Mouse (Mus musculus) liver, postnatal 0 days (tissue): ENCODE measurements around the gene Gm14851. TPM values are rescaled to one million over a fixed set of nuclear protein-coding genes. Genes with fewer than 3 reads are reported as not detected.
A peak's percentile ranks its signal among the peaks of the same experiment; 100 is the strongest.
"Not testable (repeated sequence)": the region's sequence is repeated elsewhere in the genome, so short reads cannot be mapped to it uniquely, and the experiment has no call there.

Experiments
- ATAC-seq: fragments of 200-750 bp; cut with Nextera tagmentation; 2 replicates; pipeline ENCODE4 v1.8.0; 2017; ENCODE audit warnings: mild to moderate bottlenecking, moderate library complexity
- DNase-seq: peaks from one replicate; pipeline ENCODE4 v3.0.0-alpha.2; 2016
- H3K27ac ChIP-seq: fragments of 300-500 bp; sonication (generic); 2 replicates; pipeline ENCODE4 v1.5.1; 2014; ENCODE audit warnings: antibody characterized with exemption, moderate library complexity, mild to moderate bottlenecking, low read depth
- H3K27me3 ChIP-seq: fragments of 300-500 bp; sonication (generic); 2 replicates; pipeline ENCODE4 v1.6.1; 2014; ENCODE audit warnings: low read length, control low read depth, mixed read lengths; ENCODE audit not compliant: insufficient read depth
- H3K36me3 ChIP-seq: fragments of 300-500 bp; sonication (generic); replicated peaks from 2 replicates; pipeline ENCODE4 v1.6.1; 2014; ENCODE audit warnings: mild to moderate bottlenecking, control low read depth, low read length, moderate library complexity, mixed read lengths; ENCODE audit not compliant: insufficient read depth
- H3K4me1 ChIP-seq: fragments of 300-500 bp; sonication (generic); 2 replicates; pipeline ENCODE4 v1.6.1; 2014; ENCODE audit warnings: antibody characterized with exemption, mild to moderate bottlenecking, control low read depth; ENCODE audit not compliant: insufficient read depth
- H3K4me2 ChIP-seq: fragments of 300-500 bp; sonication (generic); 2 replicates; pipeline ENCODE4 v1.6.1; 2014; ENCODE audit warnings: low read depth, mild to moderate bottlenecking, low read length, moderate library complexity, mixed read lengths
- H3K4me3 ChIP-seq: fragments of 300-500 bp; sonication (generic); 2 replicates; pipeline ENCODE4 v1.5.1; 2014; ENCODE audit warnings: low read depth, low read length
- H3K9ac ChIP-seq: fragments of 300-500 bp; sonication (generic); replicated peaks from 2 replicates; pipeline ENCODE4 v1.6.1; 2014; ENCODE audit warnings: mild to moderate bottlenecking, moderate library complexity
- H3K9me3 ChIP-seq: fragments of 300-500 bp; sonication (generic); 2 replicates; pipeline ENCODE4 v1.6.1; 2016; ENCODE audit warnings: mild to moderate bottlenecking, control low read depth, low read length, mixed read lengths
- CTCF ChIP-seq: sonication (generic); IDR thresholded peaks from 2 replicates; pipeline ENCODE4 v1.5.1; 2016; ENCODE audit warnings: antibody characterized with exemption, low read depth
- EP300 ChIP-seq: IDR thresholded peaks from 2 replicates; pipeline ENCODE4 v1.6.1; 2016; ENCODE audit warnings: antibody characterized with exemption, low read depth, mild to moderate bottlenecking
- WGBS: fragments of 180-500 bp; shearing (Covaris S2); extraction: QIAGEN DNeasy Blood & Tissue Kit; methylation state at CpG from one replicate; pipeline ENCODE4 v1.1.7; 2014; ENCODE audit not compliant: insufficient replicate concordance; 5-methylcytosine and 5-hydroxymethylcytosine counted together
- polyA plus RNA-seq: library from polyadenylated mRNA; unstranded; fragments of >200 nt; fragmentation: Nextera tagmentation; extraction: Ambion mirVana; gene quantifications from 2 replicates; pipeline ENCODE4 v1.2.1, GENCODE M21; 2015

The Gm14851 gene
- polyA plus RNA-seq = not detected in 2 replicates

DNA sequence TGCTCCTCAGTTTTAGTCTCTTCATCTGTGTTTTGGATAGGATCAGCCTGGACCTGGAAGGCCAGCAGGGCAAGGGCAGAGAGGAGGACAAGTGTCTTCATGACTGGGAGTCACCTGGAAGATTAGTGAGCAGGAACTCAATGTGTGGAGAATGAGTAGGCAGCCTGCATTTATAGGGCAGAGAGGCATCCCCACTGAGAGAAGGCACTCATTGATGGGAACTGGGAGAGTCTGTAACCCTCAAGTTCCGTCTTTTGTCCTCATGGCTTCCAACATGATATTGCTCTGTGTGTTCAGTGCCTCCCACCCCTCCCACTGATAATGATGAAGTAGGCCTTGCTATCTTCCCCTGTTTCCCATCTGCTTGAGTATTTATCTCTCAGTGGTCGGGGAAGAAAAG is at the start of gene Gm14851:
Gm14851 (minus strand) TSS at position 101 of the 400 bp plus-strand sequence.
- not testable (repeated sequence) for H3K27me3 ChIP-seq, H3K4me2 ChIP-seq, H3K9me3 ChIP-seq, H3K27ac ChIP-seq, H3K36me3 ChIP-seq, H3K4me3 ChIP-seq, H3K4me1 ChIP-seq, H3K9ac ChIP-seq, ATAC-seq, DNase-seq
- WGBS = no CpG with 5 or more reads among the region's 2 CpGs

DNA sequence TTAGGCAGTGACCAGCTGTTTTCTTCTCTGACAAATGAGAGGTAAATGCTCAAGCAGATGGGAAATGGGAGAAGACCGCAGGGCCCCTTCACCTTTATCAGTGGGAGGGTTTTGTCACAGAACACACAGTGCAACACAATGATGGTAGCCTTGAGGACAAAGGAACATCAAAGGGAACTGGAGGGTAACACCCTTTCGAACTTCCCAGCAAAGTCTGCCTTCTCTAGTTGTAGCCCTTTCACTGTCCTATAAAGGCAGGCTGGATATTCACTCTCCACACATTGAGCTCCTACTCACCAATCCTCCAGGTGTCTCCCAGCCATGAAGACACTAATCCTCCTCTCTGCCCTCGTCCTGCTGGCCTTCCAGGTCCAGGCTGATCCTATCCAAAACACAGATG is 38.5 kb upstream of the Gm14851 start, which contains the start of gene Defa30:
Defa30 (plus strand) TSS at position 301 of the 400 bp plus-strand sequence.
- ATAC-seq, H3K9ac ChIP-seq, H3K36me3 ChIP-seq, H3K9me3 ChIP-seq, DNase-seq, H3K27ac ChIP-seq, H3K4me3 ChIP-seq, H3K4me1 ChIP-seq, H3K4me2 ChIP-seq, H3K27me3 ChIP-seq: not testable (repeated sequence)
- WGBS = 43% methylated on average over 3 of the region's 3 CpGs

DNA sequence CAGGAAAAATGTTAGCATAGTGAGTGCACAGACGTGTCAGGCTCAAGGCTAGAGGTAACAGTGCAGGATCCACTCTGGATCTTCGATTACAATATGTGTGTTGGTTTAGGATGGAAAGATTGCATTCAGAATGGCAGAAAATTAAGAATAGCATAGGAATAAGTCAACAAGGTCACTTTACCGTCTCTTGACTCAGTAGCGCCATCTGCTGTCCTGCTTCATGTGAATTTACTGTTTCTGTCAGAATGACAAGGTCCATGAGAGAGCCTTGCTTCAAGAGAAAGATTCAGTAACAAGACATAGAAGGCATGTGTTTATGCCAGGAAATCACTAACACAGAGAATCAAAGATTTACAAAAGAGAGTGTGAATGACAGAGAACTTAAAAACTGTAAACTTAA is 2.7 kb downstream of the Gm14851 start:
- ATAC-seq (no peak), DNase-seq (no peak)
- Histone ChIP-seq H3K4me3 (no peak overlapping the region), H3K9me3 (no peaks in the 10 kb centered on the region), H3K27ac (no peak overlapping the region), H3K27me3 (no peaks in the 10 kb centered on the region), H3K4me2 (no peak overlapping the region), H3K4me1 (no peaks in the 10 kb centered on the region), H3K9ac (no peak overlapping the region), H3K36me3 (no peaks in the 10 kb centered on the region)
- 34% methylated on average over 4 of the region's 4 CpGs for WGBS
- TF ChIP-seq EP300 = no peak
- peak; percentile 32; the same call in 1 of the 2 replicates for TF ChIP-seq CTCF

DNA sequence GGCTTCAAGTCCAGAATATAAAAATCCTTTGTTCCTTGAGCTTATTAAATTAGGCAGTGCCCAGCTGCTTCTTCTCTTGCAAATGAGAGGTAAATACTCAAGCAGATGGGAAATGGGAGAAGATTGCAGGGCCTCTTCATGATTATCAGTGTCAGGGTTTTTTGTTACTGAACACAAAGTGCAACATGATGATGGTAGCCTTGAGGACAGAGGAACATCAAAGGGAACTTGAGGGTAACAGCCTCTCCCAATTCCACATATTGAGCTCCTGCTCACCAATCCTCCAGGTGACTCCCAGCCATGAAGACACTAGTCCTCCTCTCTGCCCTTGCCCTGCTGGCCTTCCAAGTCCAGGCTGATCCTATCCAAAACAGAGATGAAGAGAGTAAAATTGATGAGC is 11.7 kb downstream of the Gm14851 start, which contains the start of gene Defa25:
Defa25 (plus strand) TSS at position 301 of the 400 bp plus-strand sequence.
- H3K36me3 ChIP-seq, H3K27ac ChIP-seq, H3K9ac ChIP-seq, H3K27me3 ChIP-seq, H3K4me3 ChIP-seq, H3K9me3 ChIP-seq, H3K4me2 ChIP-seq, DNase-seq, H3K4me1 ChIP-seq, ATAC-seq: not testable (repeated sequence)

DNA sequence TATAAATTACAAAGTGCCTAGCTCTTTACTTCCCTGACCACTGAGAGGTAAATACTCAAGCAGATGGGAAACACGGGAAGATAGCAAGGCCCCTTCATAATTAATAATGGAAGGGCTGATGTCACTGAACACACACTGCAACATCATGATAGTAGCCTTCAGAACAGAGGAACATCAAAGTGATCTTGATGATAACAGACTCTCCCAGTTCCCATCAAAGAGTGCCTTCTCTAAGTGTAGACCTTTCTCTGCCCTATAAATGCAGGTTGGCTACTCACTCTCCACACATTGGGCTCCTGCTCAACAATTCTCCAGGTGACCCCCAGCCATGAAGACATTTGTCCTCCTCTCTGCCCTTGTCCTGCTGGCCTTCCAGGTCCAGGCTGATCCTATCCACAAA is 31.1 kb downstream of the Gm14851 start, which contains the start of gene Defa35:
Defa35 (plus strand) TSS at position 301 of the 400 bp plus-strand sequence.
- ATAC-seq, H3K27ac ChIP-seq, H3K27me3 ChIP-seq, H3K4me1 ChIP-seq, H3K9me3 ChIP-seq, H3K4me2 ChIP-seq, H3K36me3 ChIP-seq, H3K9ac ChIP-seq, DNase-seq, H3K4me3 ChIP-seq: not testable (repeated sequence)
- WGBS = 70% methylated on average over 1 of the region's 1 CpGs

DNA sequence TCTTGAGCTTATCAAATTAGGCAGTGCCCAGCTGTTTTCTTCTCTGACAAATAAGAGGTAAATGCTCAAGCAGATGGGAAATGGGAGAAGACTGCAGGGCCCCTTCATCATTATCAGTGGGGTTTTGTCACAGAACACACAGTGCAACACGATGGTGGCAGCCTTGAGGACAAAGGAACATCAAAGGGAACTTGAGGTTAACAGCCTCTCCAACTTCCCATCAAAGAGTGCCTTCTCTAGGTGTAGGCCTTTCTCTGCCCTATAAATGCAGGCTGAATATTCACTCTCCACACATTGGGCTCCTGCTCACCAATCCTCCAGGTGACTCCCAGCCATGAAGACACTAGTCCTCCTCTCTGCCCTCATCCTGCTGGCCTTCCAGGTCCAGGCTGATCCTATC is 41.1 kb downstream of the Gm14851 start, which contains the start of gene Defa23:
Defa23 (plus strand) TSS at position 301 of the 400 bp plus-strand sequence.
- H3K36me3 ChIP-seq, H3K9me3 ChIP-seq, DNase-seq, ATAC-seq, H3K9ac ChIP-seq, H3K4me1 ChIP-seq, H3K27me3 ChIP-seq, H3K4me3 ChIP-seq, H3K27ac ChIP-seq, H3K4me2 ChIP-seq: not testable (repeated sequence)
- no CpG with 5 or more reads among the region's 1 CpGs for WGBS

Other genes with a start within 250 kb of the Gm14851 start
- not detected in 2 replicates for gene Defb33, start 203.4 kb downstream of the Gm14851 start, polyA plus RNA-seq
- gene Gm15056, start 193.4 kb downstream of the Gm14851 start, polyA plus RNA-seq = not detected in 2 replicates
- not detected in 2 replicates for gene Gm6040, start 174.0 kb downstream of the Gm14851 start, polyA plus RNA-seq
- not detected in 2 replicates for gene AY761185, start 151.3 kb downstream of the Gm14851 start, polyA plus RNA-seq
- not detected in 2 replicates for gene Defa21, start 70.5 kb downstream of the Gm14851 start, polyA plus RNA-seq
- gene Defa23, start 41.0 kb downstream of the Gm14851 start, polyA plus RNA-seq = not detected in 2 replicates
- not detected in 2 replicates for gene Defa35, start 31.0 kb downstream of the Gm14851 start, polyA plus RNA-seq
- not detected in 2 replicates for gene Defa25, start 11.6 kb downstream of the Gm14851 start, polyA plus RNA-seq
- not detected in 2 replicates for gene Defa30, start 38.6 kb upstream of the Gm14851 start, polyA plus RNA-seq
- gene Defa22, start 66.2 kb upstream of the Gm14851 start, polyA plus RNA-seq = not detected in 2 replicates
- gene Defa31, start 95.6 kb upstream of the Gm14851 start, polyA plus RNA-seq = not detected in 2 replicates
- not detected in 2 replicates for gene Gm15293, start 105.5 kb upstream of the Gm14851 start, polyA plus RNA-seq
- not detected in 2 replicates for gene Gm15292, start 153.7 kb upstream of the Gm14851 start, polyA plus RNA-seq
- gene Defa27, start 219.5 kb upstream of the Gm14851 start, polyA plus RNA-seq = not detected in 2 replicates
- gene Defa29, start 231.0 kb upstream of the Gm14851 start, polyA plus RNA-seq = not detected in 2 replicates